ENCODE assay signal across 21 mouse cellular contexts in the genomic region with DNA sequence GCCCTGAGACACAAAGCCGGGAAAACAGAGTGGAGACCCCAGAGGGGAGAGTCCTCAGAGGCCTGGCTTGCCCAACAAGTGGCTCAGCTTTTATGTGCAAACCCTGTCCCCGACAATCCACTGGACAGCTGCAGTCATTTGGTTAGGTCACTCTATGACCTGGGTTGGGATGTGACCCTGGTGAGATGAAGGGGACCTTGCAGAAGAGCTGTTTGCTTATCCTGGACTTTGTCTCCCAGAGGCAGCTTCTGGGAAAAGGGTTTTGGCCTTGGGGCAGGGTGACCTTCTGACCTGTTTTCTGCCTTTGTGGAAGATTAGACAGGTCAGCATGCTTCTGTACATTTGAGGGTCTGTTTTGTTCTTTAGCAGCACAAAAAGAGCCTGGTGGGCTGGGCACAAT. TPM values are rescaled to one million over a fixed set of nuclear protein-coding genes. Genes with fewer than 3 reads are reported as not detected.
DNase-seq lines count a peak whose midpoint lies in the region; ATAC-seq and TF ChIP-seq lines count a peak whose summit lies in the region.
"Had no signal": no experiment of that assay in that cellular context is flagged by ENCODE, and none has a peak within 500 bp of the region (broad histone marks: within the 10 kb centered on the region; RNA-seq: fewer than 3 reads in every experiment).

No protein-coding gene starts in this region.

- no peak for TF ChIP-seq CTCF in bone marrow macrophage, adult 2 months (IDR thresholded peaks at IDR 0.05; ENCODE audit: low read depth, low read length)

- no peaks in the 10 kb centered on the region for H3K27me3 ChIP-seq in lung, embryonic 16.5 days (ENCODE audit: control insufficient read depth, insufficient read depth, low read depth, low read length)
- no peaks in the 10 kb centered on the region for H3K27me3 ChIP-seq in liver, embryonic 16.5 days (ENCODE audit: control insufficient read depth, insufficient read depth, low read depth, low read length)
- 0 out of 2 replicates have a peak, but pooled peaks cover 5% of the 10 kb centered on the region for H3K27me3 ChIP-seq in forebrain, embryonic 12.5 days
- H3K27me3 ChIP-seq: embryonic facial prominence, embryonic 15.5 days; heart, embryonic 12.5 days had no signal

- DNase-seq in lung, adult 18-20 months = no peak
- DNase-seq in liver = peak; percentile 49
- DNase-seq in urinary bladder, adult 18-20 months (ENCODE audit: low spot score in 2 of 2) = no peak
- DNase-seq: cerebellum, adult 11-12 months; cerebellum, postnatal 25 days; forebrain, postnatal 0 days; right cerebral cortex, adult 18-20 months; thymus, postnatal 4 days had no signal

- H3K4me1 ChIP-seq in lung, embryonic 16.5 days (replicated peaks; ENCODE audit: control insufficient read depth, insufficient read depth, low read length) = no peaks in the 10 kb centered on the region
- peaks cover 36% of the 10 kb centered on the region for H3K4me1 ChIP-seq in bone marrow macrophage, adult 2 months (ENCODE audit: control insufficient read depth, insufficient read depth, low read length)
- H3K4me1 ChIP-seq in liver, embryonic 16.5 days (ENCODE audit: control insufficient read depth, low read depth, low read length) = peaks cover 6% of the 10 kb centered on the region; the same call in 1 of the 2 replicates
- H3K4me1 ChIP-seq in forebrain, embryonic 12.5 days = no peaks in the 10 kb centered on the region
- H3K4me1 ChIP-seq: embryonic facial prominence, embryonic 15.5 days; heart, embryonic 12.5 days; limb, embryonic 10.5 days had no signal

- no peak overlapping the region for H3K27ac ChIP-seq in lung, embryonic 16.5 days (ENCODE audit: low read length)
- H3K27ac ChIP-seq in bone marrow macrophage, adult 2 months (ENCODE audit: insufficient read depth, low read depth, low read length) = peak overlapping the region; percentile 70
- H3K27ac ChIP-seq in liver, embryonic 16.5 days (ENCODE audit: low read length) = peak overlapping the region; percentile 88
- no peak overlapping the region for H3K27ac ChIP-seq in forebrain, embryonic 12.5 days
- H3K27ac ChIP-seq: embryonic facial prominence, embryonic 15.5 days; hindbrain, embryonic 14.5 days; left cerebral cortex, adult 2 months; limb, embryonic 10.5 days had no signal

- 0 out of 2 replicates have a peak, but pooled peaks have one; percentile 3 for ATAC-seq in lung, embryonic 16.5 days (ENCODE audit: low read depth)
- peak; percentile 84 for ATAC-seq in liver, embryonic 16.5 days (ENCODE audit: low read depth)
- no peak for ATAC-seq in forebrain, embryonic 12.5 days (ENCODE audit: low FRiP score)
- no peak for ATAC-seq in frontal cortex, adult (ENCODE audit: low TSS enrichment)
- ATAC-seq: forebrain, postnatal 0 days; intestine, postnatal 0 days; midbrain, embryonic 16.5 days had no signal

- H3K9me3 ChIP-seq in lung, embryonic 16.5 days (ENCODE audit: control insufficient read depth, low read length) = no peaks in the 10 kb centered on the region
- no peaks in the 10 kb centered on the region for H3K9me3 ChIP-seq in liver, embryonic 16.5 days (replicated peaks; ENCODE audit: control insufficient read depth, low read length)
- H3K9me3 ChIP-seq in forebrain, embryonic 12.5 days = no peaks in the 10 kb centered on the region
- H3K9me3 ChIP-seq: embryonic facial prominence, embryonic 15.5 days; heart, embryonic 12.5 days; limb, embryonic 10.5 days had no signal

- no peak for TF ChIP-seq POLR2A in bone marrow macrophage, adult 2 months (IDR thresholded peaks at IDR 0.05; ENCODE audit: borderline replicate concordance, low read depth, low read length)

- no peak overlapping the region for H3K4me3 ChIP-seq in lung, embryonic 16.5 days (ENCODE audit: low read length)
- H3K4me3 ChIP-seq in bone marrow macrophage, adult 2 months (ENCODE audit: insufficient read depth, low read length) = no peak overlapping the region
- no peak overlapping the region for H3K4me3 ChIP-seq in liver, embryonic 16.5 days (ENCODE audit: low read depth, low read length)
- no peak overlapping the region for H3K4me3 ChIP-seq in forebrain, embryonic 12.5 days (replicated peaks)
- H3K4me3 ChIP-seq: embryonic facial prominence, embryonic 15.5 days; heart, embryonic 12.5 days; left cerebral cortex, adult 2 months; limb, embryonic 10.5 days had no signal

- no peak overlapping the region for H3K9ac ChIP-seq in lung, embryonic 16.5 days (ENCODE audit: low read length)
- peak overlapping the region; percentile 13; the same call in 1 of the 2 replicates for H3K9ac ChIP-seq in liver, embryonic 16.5 days (ENCODE audit: low read depth, low read length)
- no peak overlapping the region for H3K9ac ChIP-seq in forebrain, embryonic 12.5 days
- H3K9ac ChIP-seq: embryonic facial prominence, embryonic 15.5 days; forebrain, postnatal 0 days; heart, embryonic 12.5 days; hindbrain, embryonic 14.5 days; lung, embryonic 14.5 days had no signal

- 73% methylated on average over 2 of the region's 2 CpGs for WGBS in lung, embryonic 16.5 days
- WGBS in liver, embryonic 16.5 days (ENCODE audit: insufficient replicate concordance) = 52% methylated on average over 2 of the region's 2 CpGs
- 84% methylated on average over 2 of the region's 2 CpGs for WGBS in forebrain, embryonic 12.5 days

- no peaks in the 10 kb centered on the region for H3K36me3 ChIP-seq in lung, embryonic 16.5 days (ENCODE audit: control insufficient read depth, insufficient read depth, low read length)
- no peaks in the 10 kb centered on the region for H3K36me3 ChIP-seq in liver, embryonic 16.5 days (ENCODE audit: control insufficient read depth, insufficient read depth)
- H3K36me3 ChIP-seq in forebrain, embryonic 12.5 days (replicated peaks) = no peaks in the 10 kb centered on the region
- H3K36me3 ChIP-seq: embryonic facial prominence, embryonic 15.5 days; heart, embryonic 12.5 days; limb, embryonic 10.5 days had no signal

- no peak overlapping the region for H3K4me2 ChIP-seq in lung, embryonic 16.5 days (ENCODE audit: low read depth, low read length)
- no peak overlapping the region for H3K4me2 ChIP-seq in liver, embryonic 16.5 days (ENCODE audit: low read depth, low read length)
- H3K4me2 ChIP-seq in forebrain, embryonic 12.5 days = no peak overlapping the region
- H3K4me2 ChIP-seq: embryonic facial prominence, embryonic 15.5 days; heart, embryonic 12.5 days; hindbrain, embryonic 14.5 days; lung, embryonic 14.5 days had no signal

RNA-seq across cellular contexts. Expression of gene Itih1, which starts 1.7 kb away (rescaled TPM):
- polyA plus RNA-seq in lung, embryonic 16.5 days (2015; fragmentation: Nextera tagmentation; extraction: Ambion mirVana) = 0.09 and 1.1 TPM in 2 replicates
- not detected in 2 replicates for polyA plus RNA-seq in bone marrow macrophage, adult 2 months (2012; ENCODE audit: insufficient read depth, insufficient read length, missing spikeins)
- polyA plus RNA-seq in liver, embryonic 16.5 days (2015; fragmentation: Nextera tagmentation; extraction: Ambion mirVana) = 82.0 and 101 TPM in 2 replicates
- not detected in 2 replicates for polyA plus RNA-seq in forebrain, embryonic 12.5 days (2016; fragmentation: Nextera tagmentation; extraction: Ambion mirVana)
- polyA plus RNA-seq: embryonic facial prominence, embryonic 15.5 days; forebrain, postnatal 0 days; hindbrain, embryonic 14.5 days; intestine, postnatal 0 days; limb, embryonic 10.5 days; lung, embryonic 14.5 days; midbrain, embryonic 16.5 days had no signal

RNA-seq across cellular contexts. Expression of gene Nek4, which starts 6.4 kb away (rescaled TPM):
- polyA plus RNA-seq in lung, embryonic 16.5 days (2015; fragmentation: Nextera tagmentation; extraction: Ambion mirVana) = 13.0 and 14.0 TPM in 2 replicates
- polyA plus RNA-seq in bone marrow macrophage, adult 2 months (2012; ENCODE audit: insufficient read depth, insufficient read length, missing spikeins) = 6.1 and 6.3 TPM in 2 replicates
- 3.6 TPM in 2 replicates for polyA plus RNA-seq in liver, embryonic 16.5 days (2015; fragmentation: Nextera tagmentation; extraction: Ambion mirVana)
- 22.9 and 23.2 TPM in 2 replicates for polyA plus RNA-seq in forebrain, embryonic 12.5 days (2016; fragmentation: Nextera tagmentation; extraction: Ambion mirVana)

RNA-seq across cellular contexts. Expression of gene Itih3, which starts 21.2 kb away (rescaled TPM):
- polyA plus RNA-seq in lung, embryonic 16.5 days (2015; fragmentation: Nextera tagmentation; extraction: Ambion mirVana) = 0.98 and 8.5 TPM in 2 replicates
- polyA plus RNA-seq in bone marrow macrophage, adult 2 months (2012; ENCODE audit: insufficient read depth, insufficient read length, missing spikeins) = not detected in 2 replicates
- polyA plus RNA-seq in liver, embryonic 16.5 days (2015; fragmentation: Nextera tagmentation; extraction: Ambion mirVana) = 687 and 781 TPM in 2 replicates
- polyA plus RNA-seq in forebrain, embryonic 12.5 days (2016; fragmentation: Nextera tagmentation; extraction: Ambion mirVana) = 0.08 and 0.17 TPM in 2 replicates
- polyA plus RNA-seq: limb, embryonic 10.5 days had no signal

RNA-seq across cellular contexts. Expression of gene Glt8d1, which starts 56.5 kb away (rescaled TPM):
- polyA plus RNA-seq in lung, embryonic 16.5 days (2015; fragmentation: Nextera tagmentation; extraction: Ambion mirVana) = 67.9 and 70.2 TPM in 2 replicates
- 62.2 and 65.6 TPM in 2 replicates for polyA plus RNA-seq in bone marrow macrophage, adult 2 months (2012; ENCODE audit: insufficient read depth, insufficient read length, missing spikeins)
- 14.6 and 16.0 TPM in 2 replicates for polyA plus RNA-seq in liver, embryonic 16.5 days (2015; fragmentation: Nextera tagmentation; extraction: Ambion mirVana)
- 60.5 and 66.0 TPM in 2 replicates for polyA plus RNA-seq in forebrain, embryonic 12.5 days (2016; fragmentation: Nextera tagmentation; extraction: Ambion mirVana)

RNA-seq across cellular contexts. Expression of gene Spcs1, which starts 56.7 kb away (rescaled TPM):
- 434 and 441 TPM in 2 replicates for polyA plus RNA-seq in lung, embryonic 16.5 days (2015; fragmentation: Nextera tagmentation; extraction: Ambion mirVana)
- polyA plus RNA-seq in bone marrow macrophage, adult 2 months (2012; ENCODE audit: insufficient read depth, insufficient read length, missing spikeins) = 231 and 244 TPM in 2 replicates
- 259 and 284 TPM in 2 replicates for polyA plus RNA-seq in liver, embryonic 16.5 days (2015; fragmentation: Nextera tagmentation; extraction: Ambion mirVana)
- polyA plus RNA-seq in forebrain, embryonic 12.5 days (2016; fragmentation: Nextera tagmentation; extraction: Ambion mirVana) = 262 and 276 TPM in 2 replicates

Comparison
In these comparisons a context has a peak if more than half of its experiments do, and no peak if none do; other contexts are left out.
1. ATAC-seq: peak in lung, embryonic 16.5 days (single experiment) and liver, embryonic 16.5 days (single experiment); none in forebrain, embryonic 12.5 days (single experiment) and frontal cortex, adult (single experiment).
2. H3K27ac ChIP-seq: peak in bone marrow macrophage, adult 2 months (single experiment) and liver, embryonic 16.5 days (single experiment); none in lung, embryonic 16.5 days (single experiment) and forebrain, embryonic 12.5 days (single experiment).
3. RNA of gene Itih1, which starts 1.7 kb away (polyA plus RNA-seq): 82.0 to 101 TPM in liver, embryonic 16.5 days; 0.09 to 1.1 TPM in lung, embryonic 16.5 days, not detected in bone marrow macrophage, adult 2 months and not detected in forebrain, embryonic 12.5 days; every median in the first group is over 10 times any median in the second.
4. RNA of gene Itih3, which starts 21.2 kb away (polyA plus RNA-seq): 687 to 781 TPM in liver, embryonic 16.5 days; 0.98 to 8.5 TPM in lung, embryonic 16.5 days, 0.08 to 0.17 TPM in forebrain, embryonic 12.5 days and not detected in bone marrow macrophage, adult 2 months; every median in the first group is over 10 times any median in the second.